Mouse (Mus musculus) olfactory bulb, adult 2 months (tissue): ENCODE measurements around the gene Lrrc75b.

Source experiments
- CTCF ChIP-seq: fragments of 200-500 bp; IDR thresholded peaks from 2 replicates; pipeline ENCODE4 v1.5.1; 2012; ENCODE audit warnings: low read depth, mild to moderate bottlenecking, low read length, moderate library complexity; ENCODE audit not compliant: insufficient read depth
- POLR2A ChIP-seq: fragments of 200-500 bp; IDR thresholded peaks from 2 replicates; pipeline ENCODE4 v1.6.1; 2012; ENCODE audit warnings: mild to moderate bottlenecking, low read depth, low read length, moderate library complexity; ENCODE audit not compliant: insufficient read depth

- TF ChIP-seq POLR2A = no peak
- TF ChIP-seq CTCF = no peak
Measured at GRCm38 (mm10) chr10:75501641-75502040, 58.5 kb downstream of the Lrrc75b start.
